Mouse (Mus musculus) lung, postnatal 0 days (tissue): ENCODE results near the gene Il17d. TPM values are rescaled to one million over a fixed set of nuclear protein-coding genes. Genes with fewer than 3 reads are reported as not detected.

Experiments used
- ATAC-seq: fragments of 200-750 bp; cut with Nextera tagmentation; 2 replicates; pipeline ENCODE4 v1.8.0; 2017; ENCODE audit warnings: moderate library complexity
- DNase-seq: peaks from one replicate; pipeline ENCODE4 v3.0.0-alpha.2; 2016; ENCODE audit warnings: low spot score
- H3K27ac ChIP-seq: fragments of 300-500 bp; sonication (generic); 2 replicates; pipeline ENCODE4 v1.5.1; 2014; ENCODE audit warnings: antibody characterized with exemption, mild to moderate bottlenecking, low read length, mixed read lengths
- H3K27me3 ChIP-seq: fragments of 300-500 bp; sonication (generic); replicated peaks from 2 replicates; pipeline ENCODE4 v1.6.1; 2014; ENCODE audit warnings: low read length, mixed read lengths; ENCODE audit not compliant: insufficient read depth
- H3K36me3 ChIP-seq: fragments of 300-500 bp; sonication (generic); 2 replicates; pipeline ENCODE4 v1.6.1; 2014; ENCODE audit warnings: low read length, mixed read lengths; ENCODE audit not compliant: insufficient read depth
- H3K4me1 ChIP-seq: fragments of 300-500 bp; sonication (generic); 2 replicates; pipeline ENCODE4 v1.6.1; 2014; ENCODE audit warnings: antibody characterized with exemption, low read depth, low read length, mixed read lengths; ENCODE audit not compliant: insufficient read depth
- H3K4me2 ChIP-seq: fragments of 300-500 bp; sonication (generic); replicated peaks from 2 replicates; pipeline ENCODE4 v1.6.1; 2014; ENCODE audit warnings: low read depth, mild to moderate bottlenecking, low read length, moderate library complexity, mixed read lengths
- H3K4me3 ChIP-seq: fragments of 300-500 bp; sonication (generic); 2 replicates; pipeline ENCODE4 v1.5.1; 2014; ENCODE audit warnings: low read depth, low read length
- H3K9ac ChIP-seq: fragments of 300-500 bp; sonication (generic); replicated peaks from 2 replicates; pipeline ENCODE4 v1.6.1; 2014; ENCODE audit warnings: low read depth, mild to moderate bottlenecking
- H3K9me3 ChIP-seq: fragments of 300-500 bp; sonication (generic); 2 replicates; pipeline ENCODE4 v1.6.1; 2016; ENCODE audit warnings: low read length, mixed read lengths
- CTCF ChIP-seq: IDR thresholded peaks from 2 replicates; pipeline ENCODE4 v1.5.1; 2016; ENCODE audit warnings: antibody characterized with exemption, mild to moderate bottlenecking
- EP300 ChIP-seq: IDR thresholded peaks from 2 replicates; pipeline ENCODE4 v1.6.1; 2016; ENCODE audit warnings: antibody characterized with exemption, mild to moderate bottlenecking, control low read depth
- WGBS: fragments of 180-500 bp; shearing (Covaris S2); extraction: QIAGEN DNeasy Blood & Tissue Kit; methylation state at CpG from one replicate; pipeline ENCODE4 v1.1.7; 2014; 5-methylcytosine and 5-hydroxymethylcytosine counted together
- polyA plus RNA-seq: library from polyadenylated mRNA; unstranded; fragments of >200 nt; fragmentation: Nextera tagmentation; extraction: Ambion mirVana; gene quantifications from 2 replicates; pipeline ENCODE4 v1.2.1, GENCODE M21; 2015

Il17d gene
- polyA plus RNA-seq, 1 experiment from 2014 or later: 9.4 TPM

DNA sequence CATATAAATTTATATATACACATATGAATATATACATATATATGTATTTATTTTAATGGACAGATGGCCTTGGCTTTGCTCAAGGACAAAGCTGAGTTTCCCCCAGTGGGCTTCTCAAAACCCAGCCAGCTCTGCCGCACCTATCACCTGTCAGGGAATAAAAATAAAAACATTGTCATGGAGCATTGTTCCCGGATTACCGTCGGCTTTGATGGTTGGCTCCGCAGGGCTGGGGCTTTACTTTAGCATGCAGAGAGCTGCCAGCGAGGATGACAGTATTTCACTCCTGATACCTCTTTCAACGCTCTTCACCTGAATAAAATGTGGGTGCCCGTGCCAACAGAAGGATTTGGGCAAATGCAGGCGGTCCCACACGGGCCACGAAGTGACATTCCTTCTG, 9.3 kb downstream of the Il17d start:
- Histone ChIP-seq H3K27ac (peak overlapping the region; percentile 38; the same call in 1 of the 2 replicates), H3K9me3 (no peaks in the 10 kb centered on the region), H3K9ac (no peak overlapping the region), H3K4me2 (no peak overlapping the region), H3K4me1 (peaks cover 5% of the 10 kb centered on the region), H3K4me3 (no peak overlapping the region), H3K36me3 (no peaks in the 10 kb centered on the region), H3K27me3 (no peaks in the 10 kb centered on the region)
- DNase-seq: no peak
- TF ChIP-seq EP300 (no peak), CTCF (no peak)
- ATAC-seq: no peak
- WGBS: 46% methylated on average over 11 of the region's 11 CpGs

DNA sequence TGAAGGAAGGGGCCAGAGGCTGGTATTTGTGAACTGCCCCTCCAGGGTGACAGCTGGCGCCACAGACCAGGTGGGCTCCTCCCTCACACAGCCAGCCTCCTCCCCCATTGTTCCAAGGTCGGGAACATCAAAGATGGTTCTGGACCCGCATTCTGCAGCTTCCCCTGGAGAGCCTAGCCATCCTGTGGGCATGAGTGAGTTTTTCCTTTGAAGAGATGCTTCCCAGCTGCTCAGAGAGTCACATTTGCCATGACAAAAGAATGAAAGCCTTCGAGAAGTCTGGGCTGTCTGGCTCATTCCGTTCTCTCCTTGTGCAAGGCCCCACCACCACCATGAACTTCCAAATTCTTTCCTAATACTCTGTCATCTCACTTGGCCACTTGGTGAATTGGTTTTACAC, 9.8 kb downstream of the Il17d start:
- whole genome bisulfite sequencing: 32% methylated on average over 5 of the region's 5 CpGs
- Histone ChIP-seq H3K36me3 (no peaks in the 10 kb centered on the region), H3K9me3 (no peaks in the 10 kb centered on the region), H3K4me2 (no peak overlapping the region), H3K27ac (peak overlapping the region; percentile 68; the same call in 1 of the 2 replicates), H3K27me3 (no peaks in the 10 kb centered on the region), H3K4me3 (no peak overlapping the region), H3K4me1 (peaks cover 5% of the 10 kb centered on the region), H3K9ac (no peak overlapping the region)
- ATAC-seq: peak; percentile 61
- DNase-seq: peak; percentile 67
- TF ChIP-seq EP300 (no peak), CTCF (no peak)

- Histone ChIP-seq H3K9ac (no peak overlapping the region), H3K27ac (peak overlapping the region; percentile 68; the same call in 1 of the 2 replicates), H3K4me2 (0 out of 2 replicates have a peak overlapping the region, but pooled peaks have one; percentile 0)
Measured at GRCm38 (mm10) chr14:57534961-57535360, 10.4 kb downstream of the Il17d start.

GRCm38 (mm10) chr14:57535646-57536045, 11.1 kb downstream of the Il17d start:
- peak; percentile 61 for DNase-seq
- peaks cover 5% of the 10 kb centered on the region for H3K4me1 ChIP-seq
- H3K36me3 ChIP-seq: no peaks in the 10 kb centered on the region
- H3K9ac ChIP-seq: no peak overlapping the region
- no peaks in the 10 kb centered on the region for H3K27me3 ChIP-seq
- H3K9me3 ChIP-seq: no peaks in the 10 kb centered on the region
- 0 out of 2 replicates have a peak overlapping the region, but pooled peaks have one; percentile 3 for H3K4me2 ChIP-seq
- H3K4me3 ChIP-seq: no peak overlapping the region
- peak; percentile 1; the same call in 1 of the 2 replicates for ATAC-seq
- H3K27ac ChIP-seq: no peak overlapping the region
- no peak for TF ChIP-seq EP300
- no peak for TF ChIP-seq CTCF
- WGBS: 44% methylated on average over 6 of the region's 6 CpGs

More at GRCm38 (mm10) chr14:57534961-57535360, 10.4 kb downstream of the Il17d start:
- ATAC-seq: peak; percentile 48
- Histone ChIP-seq H3K36me3 (no peaks in the 10 kb centered on the region), H3K27me3 (no peaks in the 10 kb centered on the region), H3K9me3 (no peaks in the 10 kb centered on the region), H3K4me1 (peaks cover 5% of the 10 kb centered on the region), H3K4me3 (no peak overlapping the region)
- peak; percentile 64 for DNase-seq
- WGBS: 17% methylated on average over 8 of the region's 8 CpGs
- TF ChIP-seq EP300: no peak
- 0 out of 2 replicates have a peak, but pooled peaks have one; percentile 15 for TF ChIP-seq CTCF

GRCm38 (mm10) chr14:57536820-57537219, 12.2 kb downstream of the Il17d start:
- H3K9me3 ChIP-seq: no peaks in the 10 kb centered on the region
- TF ChIP-seq EP300: no peak
- no peak for TF ChIP-seq CTCF
- ATAC-seq (no peak), DNase-seq (no peak)
- H3K27me3 ChIP-seq: no peaks in the 10 kb centered on the region
- H3K27ac ChIP-seq: no peak overlapping the region
- peaks cover 5% of the 10 kb centered on the region for H3K4me1 ChIP-seq
- H3K4me3 ChIP-seq: no peak overlapping the region
- no peak overlapping the region for H3K4me2 ChIP-seq
- WGBS: 54% methylated on average over 9 of the region's 9 CpGs
- no peak overlapping the region for H3K9ac ChIP-seq
- H3K36me3 ChIP-seq: no peaks in the 10 kb centered on the region

GRCm38 (mm10) chr14:57537261-57538015, 12.9 kb downstream of the Il17d start:
- peak overlapping the region; percentile 12; the same call in 1 of the 2 replicates for H3K4me2 ChIP-seq
- 17% methylated on average over 16 of the region's 16 CpGs for WGBS
- peak; percentile 49 for DNase-seq

More at GRCm38 (mm10) chr14:57537261-57538015, 12.9 kb downstream of the Il17d start:
- Histone ChIP-seq H3K9me3 (no peaks in the 10 kb centered on the region), H3K36me3 (no peaks in the 10 kb centered on the region), H3K4me1 (peaks cover 5% of the 10 kb centered on the region), H3K27ac (no peak overlapping the region), H3K4me3 (no peak overlapping the region), H3K27me3 (no peaks in the 10 kb centered on the region), H3K9ac (no peak overlapping the region)
- ATAC-seq: peak; percentile 27
- TF ChIP-seq EP300: no peak
- no peak for TF ChIP-seq CTCF
